Comparison of ENCODE assay signal across 8 mouse cellular contexts in the genomic region with DNA sequence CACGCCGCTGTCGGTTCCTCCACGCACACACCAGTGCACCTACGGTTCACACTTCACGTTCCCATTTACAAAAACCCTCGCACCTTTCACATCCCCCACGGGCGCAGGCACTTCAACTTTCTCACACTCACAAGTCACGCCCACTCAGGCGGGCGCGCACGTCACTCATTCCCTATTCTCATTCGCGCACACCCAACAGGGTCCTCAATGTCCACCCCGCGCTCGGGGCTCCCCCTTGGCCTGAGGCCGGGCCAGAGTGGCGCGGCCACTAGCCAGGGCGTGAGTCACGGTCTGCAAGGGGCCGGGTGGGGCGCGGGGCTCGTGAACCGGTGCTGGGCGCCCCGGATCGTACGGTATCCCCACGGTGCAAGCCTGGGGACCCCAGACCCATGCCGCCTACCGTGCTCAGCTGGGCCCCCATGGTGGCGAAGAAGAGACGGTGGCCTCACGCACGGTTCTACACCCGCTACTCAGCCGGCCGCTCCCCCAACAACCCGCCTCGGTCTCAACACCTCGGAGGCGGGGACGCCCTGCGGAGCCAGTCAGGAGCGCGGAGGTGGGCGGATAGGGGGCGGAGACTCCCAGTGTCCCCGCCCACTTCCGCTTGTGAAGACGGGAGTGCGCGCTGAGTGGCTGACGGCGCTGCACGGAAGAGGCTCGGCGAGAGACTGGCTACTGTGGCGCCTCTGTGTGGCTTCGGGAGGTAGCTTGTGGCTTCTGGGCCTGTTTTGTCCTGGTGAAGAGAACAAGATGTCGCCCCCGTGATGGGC. TPM values are rescaled to one million over a fixed set of nuclear protein-coding genes. Genes with fewer than 3 reads are reported as not detected.
A peak's percentile ranks its signal among the peaks of the same experiment; 100 is the strongest.
DNase-seq lines count a peak whose midpoint lies in the region; ATAC-seq lines count a peak whose summit lies in the region.

No protein-coding gene starts in this region.

- ATAC-seq in common myeloid progenitor, adult 5-6 weeks (replicated peaks; ENCODE audit: low read depth, poor library complexity, severe bottlenecking), result peak; percentile 91
- ATAC-seq in megakaryocyte progenitor cell, adult 5-6 weeks (replicated peaks; ENCODE audit: poor library complexity), result peak; percentile 88

- peak; percentile 100 for DNase-seq in ZHBTc4 (ENCODE audit: low read depth, low spot score)
- peak; percentile 97 to 99 for DNase-seq in gastrocnemius, adult 8-10 months (ENCODE audit: low spot score in 2 of 2)
- DNase-seq in induced T-regulatory cell, adult 2 months (ENCODE audit: low read depth), result peak; percentile 99
- peak; percentile 93 to 97 for DNase-seq in left cerebral cortex, adult 9 months (ENCODE audit: low spot score in 2 of 2)
- DNase-seq in right cerebral cortex, postnatal 14 days, result peak; percentile 97
- DNase-seq in urinary bladder, postnatal 36 days (ENCODE audit: low spot score in 2 of 2), result peak; percentile 96 to 97

RNA-seq across cellular contexts. Expression of a gene that starts 0.5 kb away (rescaled TPM):
- 31.7 and 34.9 TPM in 2 replicates for total RNA-seq in common myeloid progenitor, adult 5-6 weeks (2017)
- total RNA-seq in gastrocnemius, adult 8-10 months (2022), result 10 to 100 TPM; 40.7 to 56.5 (median 45.0) TPM
- 46.8 and 57.3 TPM in 2 replicates for total RNA-seq in megakaryocyte progenitor cell, adult 5-6 weeks (2015)
- total RNA-seq in megakaryocyte progenitor cell, adult 5-6 weeks (2017), result 26.2 and 32.7 TPM in 2 replicates

RNA-seq across cellular contexts. Expression of a gene that starts 22.7 kb away (rescaled TPM):
- 70.1 and 94.4 TPM in 2 replicates for total RNA-seq in common myeloid progenitor, adult 5-6 weeks (2017)
- 10 to 100 TPM; 12.3 to 18.1 (median 16.9) TPM for total RNA-seq in gastrocnemius, adult 8-10 months (2022)
- total RNA-seq in megakaryocyte progenitor cell, adult 5-6 weeks (2015), result 39.8 and 42.4 TPM in 2 replicates
- total RNA-seq in megakaryocyte progenitor cell, adult 5-6 weeks (2017), result 83.3 and 100 TPM in 2 replicates

RNA-seq across cellular contexts. Expression of a gene that starts 49.3 kb away (rescaled TPM):
- total RNA-seq in common myeloid progenitor, adult 5-6 weeks (2017), result 87.5 and 106 TPM in 2 replicates
- total RNA-seq in gastrocnemius, adult 8-10 months (2022), result 10 to 100 TPM; 32.9 to 48.0 (median 41.8) TPM
- total RNA-seq in megakaryocyte progenitor cell, adult 5-6 weeks (2015), result 47.7 and 50.9 TPM in 2 replicates
- total RNA-seq in megakaryocyte progenitor cell, adult 5-6 weeks (2017), result 56.3 and 69.6 TPM in 2 replicates

Comparison
In these comparisons a context has a peak if more than half of its experiments do, and no peak if none do; other contexts are left out.
1. Peak in every context shown above with its lines: DNase-seq and ATAC-seq.